Comparison of ENCODE assay signal across 14 mouse cellular contexts in the genomic region with DNA sequence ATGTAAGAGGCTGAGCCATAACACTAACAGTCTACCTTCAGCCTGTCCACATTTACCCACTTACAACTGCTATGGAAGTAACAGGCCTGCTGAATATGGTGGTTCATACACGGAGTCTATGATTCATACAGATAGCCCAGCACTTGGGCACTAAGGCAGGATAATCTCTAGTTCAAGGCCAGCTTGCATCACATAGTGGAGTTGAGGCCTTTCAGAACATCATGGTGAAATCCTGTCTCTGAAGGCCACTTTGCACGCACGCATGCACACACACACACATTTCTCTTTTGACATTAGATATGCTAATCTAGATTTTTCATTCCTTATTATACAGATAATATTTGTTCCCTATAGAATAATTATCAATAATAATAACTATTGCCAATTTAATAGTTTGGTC. TPM values are rescaled to one million over a fixed set of nuclear protein-coding genes. Genes with fewer than 3 reads are reported as not detected.
A peak's percentile ranks its signal among the peaks of the same experiment; 100 is the strongest.
DNase-seq lines count a peak whose midpoint lies in the region.
"Had no signal": no experiment of that assay in that cellular context is flagged by ENCODE, and none has a peak within 500 bp of the region (broad histone marks: within the 10 kb centered on the region; RNA-seq: fewer than 3 reads in every experiment).

No protein-coding gene starts in this region.

- DNase-seq in adrenal gland, adult 2 months, result peak; percentile 54
- no peak for DNase-seq in adrenal gland, postnatal 4 days (ENCODE audit: low spot score in 2 of 2)
- peak; percentile 30 for DNase-seq in 416B (ENCODE audit: low read depth)
- peak; percentile 18 for DNase-seq in adrenal gland, postnatal 10 days
- DNase-seq in adrenal gland, postnatal 36 days, result peak; percentile 19 to 54
- no peak for DNase-seq in kidney, postnatal 10 days
- DNase-seq in spleen, postnatal 36 days (ENCODE audit: low spot score in 2 of 2), result no peak
- DNase-seq: B cell, adult 2 months; cerebellum, adult 11-12 months; cerebellum, adult 2 months; cerebellum, adult 9-10 months; cerebellum, postnatal 10 days; cerebellum, postnatal 25 days; forebrain, postnatal 0 days had no signal

RNA-seq across cellular contexts. Expression of a gene that starts 8.6 kb away (rescaled TPM):
- 10 to 100 TPM; 28.1 to 31.8 TPM for total RNA-seq in adrenal gland, adult 2 months (2021)
- 3.9 and 4.4 TPM in 2 replicates for polyA plus RNA-seq in adrenal gland, adult 2 months (2012; rRNA removed)
- 10 to 100 TPM; 35.0 to 37.9 TPM for total RNA-seq in adrenal gland, postnatal 4 days (2021)
- total RNA-seq in adrenal gland, postnatal 10 days (2021), result 10 to 100 TPM; 22.7 to 24.4 TPM
- total RNA-seq in adrenal gland, postnatal 36 days (2021), result 10 to 100 TPM; 29.3 to 40.2 TPM

Comparison
In these comparisons a context has a peak if more than half of its experiments do, and no peak if none do; other contexts are left out.
1. DNase-seq: peak in adrenal gland, adult 2 months (single experiment), 416B (single experiment), adrenal gland, postnatal 10 days (single experiment) and adrenal gland, postnatal 36 days (2 of 2); none in adrenal gland, postnatal 4 days (0 of 2), kidney, postnatal 10 days (single experiment) and spleen, postnatal 36 days (0 of 2).